Mouse (Mus musculus) lung, postnatal 10 days (tissue): ENCODE results near the gene Slc2a10.

Source experiments
- DNase-seq: peaks from one replicate; pipeline ENCODE4 v3.0.0; 2021

Gene Slc2a10

GRCm38 (mm10) chr2:165563298-165564058 lies 59.9 kb downstream of the Slc2a10 start:
- DNase-seq: peak; percentile 14

- no peak for DNase-seq
Observed at GRCm38 (mm10) chr2:165564101-165564500, 60.5 kb downstream of the Slc2a10 start.

- DNase-seq: no peak
Observed at GRCm38 (mm10) chr2:165564620-165565019, 61.0 kb downstream of the Slc2a10 start.

GRCm38 (mm10) chr2:165566898-165567297 lies 63.3 kb downstream of the Slc2a10 start:
- no peak for DNase-seq

- no peak for DNase-seq
Observed at GRCm38 (mm10) chr2:165567820-165568219, 64.2 kb downstream of the Slc2a10 start.

- DNase-seq: no peak
Observed at GRCm38 (mm10) chr2:165568911-165569310, 65.3 kb downstream of the Slc2a10 start.
